Mouse (Mus musculus) bone marrow, adult 2 months (tissue): ENCODE measurements around the gene Baz1a.

Source experiments
- CTCF ChIP-seq: fragments of 200-500 bp; IDR thresholded peaks from 2 replicates; pipeline ENCODE4 v1.5.1; 2011; ENCODE audit warnings: low read length, control low read depth; ENCODE audit not compliant: control insufficient read depth, insufficient read depth
- POLR2A ChIP-seq: fragments of 200-500 bp; IDR thresholded peaks from 2 replicates; pipeline ENCODE4 v1.6.1; 2011; ENCODE audit warnings: low read depth, mild to moderate bottlenecking, control low read depth, low read length, borderline replicate concordance; ENCODE audit not compliant: control insufficient read depth

DNA sequence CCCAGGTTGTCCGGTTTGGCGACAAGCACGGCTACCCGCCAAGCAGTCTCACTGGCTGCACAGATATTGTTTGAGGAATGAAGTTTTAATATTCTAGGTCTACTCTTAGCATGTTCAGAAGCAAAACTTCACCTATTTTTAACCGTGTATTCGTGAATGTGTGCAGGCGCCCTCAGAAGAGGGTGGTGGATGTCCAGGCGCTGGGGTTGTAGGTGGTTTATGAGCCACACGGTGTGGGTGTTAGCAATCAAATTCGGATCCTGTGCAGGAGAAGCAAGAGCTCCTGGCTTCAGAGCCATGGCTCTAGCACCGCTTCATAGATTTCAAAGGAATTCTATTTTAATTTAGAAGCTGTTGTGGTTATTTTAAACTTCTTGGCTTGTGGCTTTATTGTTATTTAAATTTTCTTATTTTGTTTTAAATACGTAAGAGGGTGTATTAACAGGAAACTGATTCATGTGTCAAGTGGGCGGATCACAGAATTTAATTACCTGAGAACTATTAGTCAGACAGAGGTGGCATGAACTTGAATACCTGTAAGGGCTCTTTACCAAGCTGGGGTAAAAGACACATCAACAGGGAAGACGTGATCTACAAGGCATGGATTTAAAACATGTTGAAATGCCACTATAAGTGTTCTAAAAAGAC, 6.7 kb downstream of the Baz1a start:
- TF ChIP-seq CTCF (no peak), POLR2A (no peak)
